ENCODE assay signal across 8 mouse cellular contexts in genomic region chr2:102201198-102201948, GRCm38 (mm10). TPM values are rescaled to one million over a fixed set of nuclear protein-coding genes. Genes with fewer than 3 reads are reported as not detected.
DNase-seq lines count a peak whose midpoint lies in the region; ATAC-seq and TF ChIP-seq lines count a peak whose summit lies in the region.

No protein-coding gene starts in this region.

- no peak for TF ChIP-seq EP300 in MEL (IDR thresholded peaks at IDR 0.05; ENCODE audit: low read depth in 1 of 2, low read length in 2 of 2)

- no peak; the same call in 1 of the 2 replicates for TF ChIP-seq RAD21 in MEL (IDR thresholded peaks at IDR 0.05; ENCODE audit: low read depth, low read length)

- H3K79me2 ChIP-seq in MEL (ENCODE audit: control insufficient read depth, insufficient read depth, low read length, poor library complexity): no peaks in the 10 kb centered on the region

- H3K9me3 ChIP-seq in heart, embryonic 12.5 days (replicated peaks): no peaks in the 10 kb centered on the region
- no peaks in the 10 kb centered on the region for H3K9me3 ChIP-seq in MEL (replicated peaks; ENCODE audit: insufficient read depth, low read length)

- TF ChIP-seq CTCF in MEL (IDR thresholded peaks at IDR 0.05 in 2 of 3, conservative IDR thresholded peaks at IDR 0.05 in 1 of 3; ENCODE audit: control insufficient read depth in 1 of 3, insufficient read depth in 1 of 3, low read depth in 2 of 3, low read length in 3 of 3, poor library complexity in 1 of 3, severe bottlenecking in 1 of 3): no peak

- no peak overlapping the region for H3K4me2 ChIP-seq in heart, embryonic 12.5 days

- H3K27ac ChIP-seq in heart, embryonic 12.5 days (ENCODE audit: poor library complexity, severe bottlenecking): no peak overlapping the region
- H3K27ac ChIP-seq in MEL (ENCODE audit: control insufficient read depth, low read depth, low read length): no peak overlapping the region

- ATAC-seq in heart, embryonic 12.5 days (ENCODE audit: insufficient number of reproducible peaks, low FRiP score): no peak

- no peak overlapping the region for H3K9ac ChIP-seq in heart, embryonic 12.5 days
- H3K9ac ChIP-seq in MEL (ENCODE audit: control insufficient read depth, low read depth, low read length, poor library complexity, severe bottlenecking): no peak overlapping the region

- H3K36me3 ChIP-seq in heart, embryonic 12.5 days: no peaks in the 10 kb centered on the region
- no peaks in the 10 kb centered on the region for H3K36me3 ChIP-seq in MEL (ENCODE audit: control insufficient read depth in 1 of 2, insufficient read depth in 2 of 2, low read length in 2 of 2)

- H3K4me3 ChIP-seq in heart, embryonic 12.5 days: no peak overlapping the region
- H3K4me3 ChIP-seq in MEL (ENCODE audit: control insufficient read depth in 1 of 2, insufficient read depth in 1 of 2, low read depth in 2 of 2, low read length in 2 of 2): no peak overlapping the region

- intact Hi-C loops in left cerebral cortex, postnatal 36 days (cut with DNase I): no loop called here

- H3K4me1 ChIP-seq in heart, embryonic 12.5 days (replicated peaks): peaks cover 5% of the 10 kb centered on the region; the same call in 1 of the 2 replicates
- no peaks in the 10 kb centered on the region for H3K4me1 ChIP-seq in MEL (ENCODE audit: control insufficient read depth in 1 of 2, insufficient read depth in 2 of 2, low read length in 2 of 2)

- peak; percentile 23 to 51 for DNase-seq in heart, adult 9 months (ENCODE audit: low spot score in 2 of 2)
- DNase-seq in MEL (ENCODE audit: low read depth, low spot score): no peak
- DNase-seq in cerebellum, adult 9-10 months: peak; percentile 58
- DNase-seq in kidney, postnatal 36 days: peak; percentile 73 to 78
- DNase-seq in right cerebral cortex, postnatal 25 days: no peak
- no peak for DNase-seq in yolk sac, embryonic 10.5 days (ENCODE audit: low spot score)
- no peak for DNase-seq in left cerebral cortex, postnatal 36 days (ENCODE audit: low spot score in 2 of 2)

- no peak for TF ChIP-seq POLR2A in MEL (IDR thresholded peaks at IDR 0.05; ENCODE audit: control insufficient read depth in 1 of 2, insufficient read depth in 1 of 2, low read depth in 1 of 2, low read length in 2 of 2, poor library complexity in 1 of 2)

- 76% methylated on average over 13 of the region's 14 CpGs for WGBS in heart, embryonic 12.5 days

- H3K27me3 ChIP-seq in heart, embryonic 12.5 days (replicated peaks): peaks cover 3% of the 10 kb centered on the region; the same call in 1 of the 2 replicates
- peaks cover 0 to 2% of the 10 kb centered on the region in 2 experiments; a peak in 3 of 4 replicates for H3K27me3 ChIP-seq in MEL (ENCODE audit: control insufficient read depth in 1 of 2, insufficient read depth in 2 of 2, low read length in 2 of 2)

TF ChIP-seq in MEL, 35 proteins besides CTCF, POLR2A, EP300 and RAD21:
- TF ChIP-seq MAX (IDR thresholded peaks at IDR 0.05; ENCODE audit: low read length) (no peak), ZNF384 (IDR thresholded peaks at IDR 0.05; ENCODE audit: low read depth, low read length) (peak; percentile 79)

RNA-seq across cellular contexts. Expression of gene Ldlrad3, which starts 15.2 kb away (rescaled TPM):
- 20.2 and 23.0 TPM in 2 replicates for polyA plus RNA-seq in heart, embryonic 12.5 days (2016; fragmentation: Nextera tagmentation; extraction: Ambion mirVana)
- 3.1 and 3.5 TPM in 2 replicates for total RNA-seq in MEL (2012; rRNA removed)
- 1 to 10 TPM in 1 of 2 experiments, not detected in 1; 6.1 TPM for polyA plus RNA-seq in MEL (2012; ENCODE audit: insufficient read depth in 1 of 2, insufficient read length in 2 of 2, low read depth in 1 of 2, low replicate concordance in 2 of 2, missing spikeins in 1 of 2)
- 1 to 10 TPM; 8.9 to 9.9 TPM for total RNA-seq in left cerebral cortex, postnatal 36 days (2021)

Comparison
In these comparisons a context has a peak if more than half of its experiments do, and no peak if none do; other contexts are left out.
1. DNase-seq: peak in heart, adult 9 months (2 of 2), cerebellum, adult 9-10 months (single experiment) and kidney, postnatal 36 days (2 of 2); none in MEL (single experiment), right cerebral cortex, postnatal 25 days (single experiment), yolk sac, embryonic 10.5 days (single experiment) and left cerebral cortex, postnatal 36 days (0 of 2).